Mouse (Mus musculus) midbrain, embryonic 15.5 days (tissue): ENCODE measurements at regions not wholly inside any gene's neighbourhood (a gene's known extent, or its start where the extent isn't known, plus 50 kb on each side); places are given as distances from the start of the nearest gene placed in this dataset.

Experiments
- ATAC-seq: fragments of 200-750 bp; cut with Nextera tagmentation; replicated peaks from 2 replicates; pipeline ENCODE4 v1.8.0; 2017; ENCODE audit warnings: moderate TSS enrichment
- H3K27ac ChIP-seq: fragments of 300-500 bp; sonication (generic); 2 replicates; pipeline ENCODE4 v1.5.1; 2015; ENCODE audit warnings: mild to moderate bottlenecking, inconsistent platforms
- H3K27me3 ChIP-seq: fragments of 300-500 bp; sonication (generic); replicated peaks from 2 replicates; pipeline ENCODE4 v1.6.1; 2015; ENCODE audit warnings: inconsistent platforms
- H3K36me3 ChIP-seq: fragments of 300-500 bp; sonication (generic); replicated peaks from 2 replicates; pipeline ENCODE4 v1.6.1; 2015; ENCODE audit warnings: inconsistent platforms
- H3K4me1 ChIP-seq: fragments of 300-500 bp; sonication (generic); 2 replicates; pipeline ENCODE4 v1.6.1; 2015; ENCODE audit warnings: inconsistent platforms
- H3K4me2 ChIP-seq: fragments of 300-500 bp; sonication (generic); 2 replicates; pipeline ENCODE4 v1.6.1; 2015; ENCODE audit warnings: inconsistent platforms, mild to moderate bottlenecking, moderate library complexity
- H3K4me3 ChIP-seq: fragments of 300-500 bp; sonication (generic); 2 replicates; pipeline ENCODE4 v1.5.1; 2015; ENCODE audit warnings: mild to moderate bottlenecking, inconsistent platforms
- H3K9ac ChIP-seq: fragments of 300-500 bp; sonication (generic); 2 replicates; pipeline ENCODE4 v1.6.1; 2015; ENCODE audit warnings: mild to moderate bottlenecking, inconsistent platforms
- H3K9me3 ChIP-seq: fragments of 300-500 bp; sonication (generic); 2 replicates; pipeline ENCODE4 v1.6.1; 2016; ENCODE audit warnings: inconsistent platforms
- WGBS: fragments of 180-500 bp; shearing (Covaris S2); methylation state at CpG from one replicate; pipeline ENCODE4 v1.1.7; 2015; ENCODE audit warnings: mixed read lengths; 5-methylcytosine and 5-hydroxymethylcytosine counted together

- no peak for ATAC-seq
- no peaks in the 10 kb centered on the region for H3K27me3 ChIP-seq
- WGBS, result 85% methylated on average over 7 of the region's 7 CpGs
- H3K27ac ChIP-seq, result no peak overlapping the region
- H3K9me3 ChIP-seq, result no peaks in the 10 kb centered on the region
- H3K36me3 ChIP-seq, result no peaks in the 10 kb centered on the region
- H3K4me3 ChIP-seq, result no peak overlapping the region
- no peak overlapping the region for H3K9ac ChIP-seq
- no peak overlapping the region for H3K4me2 ChIP-seq
- H3K4me1 ChIP-seq, result no peaks in the 10 kb centered on the region
These were observed 171.5 kb upstream of the Usp24 start for GRCm38 (mm10) chr4:106144351-106145116.

GRCm38 (mm10) chr4:106146919-106147460 lies 169.0 kb upstream of the Usp24 start:
- no peaks in the 10 kb centered on the region for H3K27me3 ChIP-seq
- no peaks in the 10 kb centered on the region for H3K36me3 ChIP-seq
- H3K4me2 ChIP-seq, result no peak overlapping the region
- H3K4me1 ChIP-seq, result no peaks in the 10 kb centered on the region
- ATAC-seq, result no peak
- no peak overlapping the region for H3K9ac ChIP-seq
- no peak overlapping the region for H3K27ac ChIP-seq
- no peak overlapping the region for H3K4me3 ChIP-seq
- no peaks in the 10 kb centered on the region for H3K9me3 ChIP-seq
- 59% methylated on average over 3 of the region's 3 CpGs for WGBS

DNA sequence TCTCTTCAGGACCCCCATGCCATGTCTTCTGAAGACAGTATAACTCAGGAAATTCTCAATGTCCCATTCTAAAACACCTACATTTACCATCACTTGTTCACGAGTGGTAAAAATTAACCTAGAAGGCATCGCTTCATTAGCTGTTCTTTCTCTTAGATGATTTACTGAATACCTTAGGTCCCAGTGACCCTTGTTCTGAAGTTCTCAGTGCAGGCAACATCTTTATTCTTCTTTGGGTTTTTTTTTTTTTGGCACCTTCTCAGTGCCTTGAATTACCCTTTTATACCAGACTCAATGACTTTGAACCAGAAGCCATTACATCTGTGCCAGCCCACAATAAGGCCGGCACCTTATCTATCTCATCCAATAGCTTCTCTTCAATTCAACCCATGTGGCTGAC lies 167.1 kb upstream of the Usp24 start:
- H3K36me3 ChIP-seq, result no peaks in the 10 kb centered on the region
- 90% methylated on average over 3 of the region's 3 CpGs for WGBS

DNA sequence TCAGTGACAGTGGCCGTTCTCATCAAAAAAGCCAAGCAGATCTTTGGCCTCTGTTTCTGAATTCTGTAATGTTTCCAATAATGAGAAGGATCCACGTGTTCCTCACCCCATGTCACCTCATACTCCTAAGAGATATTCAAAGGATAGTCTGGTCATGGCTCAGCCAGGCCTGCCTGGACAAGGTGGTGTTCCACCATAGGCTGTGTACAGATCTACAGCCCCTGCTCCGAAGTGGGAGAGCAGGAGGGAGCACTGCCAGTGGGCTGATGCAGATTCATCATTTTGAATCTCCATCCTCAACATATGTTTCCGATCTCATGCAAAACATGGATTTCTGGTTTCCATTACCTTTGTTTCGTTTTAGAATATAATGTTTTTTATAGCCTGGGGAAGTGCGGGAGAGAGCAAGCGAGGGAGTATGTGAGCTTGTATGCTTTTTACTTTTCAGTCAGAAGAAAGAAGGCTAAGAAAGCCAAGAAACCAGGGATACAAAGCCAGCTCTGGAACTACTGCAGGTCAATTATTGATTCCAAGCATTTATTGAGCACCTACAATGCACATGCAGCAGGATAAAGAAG lies 166.5 kb upstream of the Usp24 start:
- Histone ChIP-seq H3K27ac (no peak overlapping the region), H3K9ac (no peak overlapping the region), H3K27me3 (no peaks in the 10 kb centered on the region), H3K4me2 (no peak overlapping the region), H3K36me3 (no peaks in the 10 kb centered on the region), H3K9me3 (no peaks in the 10 kb centered on the region), H3K4me1 (no peaks in the 10 kb centered on the region), H3K4me3 (no peak overlapping the region)
- ATAC-seq, result no peak
- 87% methylated on average over 7 of the region's 7 CpGs for WGBS

More for the DNA sequence above, 167.1 kb upstream of the Usp24 start:
- no peak overlapping the region for H3K4me2 ChIP-seq
- H3K9me3 ChIP-seq, result no peaks in the 10 kb centered on the region
- H3K27me3 ChIP-seq, result no peaks in the 10 kb centered on the region
- H3K4me1 ChIP-seq, result no peaks in the 10 kb centered on the region
- no peak overlapping the region for H3K9ac ChIP-seq
- ATAC-seq, result no peak
- no peak overlapping the region for H3K4me3 ChIP-seq
- H3K27ac ChIP-seq, result no peak overlapping the region

- Histone ChIP-seq H3K9ac (no peak overlapping the region), H3K4me2 (no peak overlapping the region), H3K4me3 (no peak overlapping the region), H3K4me1 (no peaks in the 10 kb centered on the region), H3K9me3 (no peaks in the 10 kb centered on the region), H3K27ac (no peak overlapping the region), H3K36me3 (no peaks in the 10 kb centered on the region), H3K27me3 (no peaks in the 10 kb centered on the region)
- no peak for ATAC-seq
- WGBS, result 67% methylated on average over 14 of the region's 14 CpGs
These were observed 165.2 kb upstream of the Usp24 start for GRCm38 (mm10) chr4:106150775-106151174.

DNA sequence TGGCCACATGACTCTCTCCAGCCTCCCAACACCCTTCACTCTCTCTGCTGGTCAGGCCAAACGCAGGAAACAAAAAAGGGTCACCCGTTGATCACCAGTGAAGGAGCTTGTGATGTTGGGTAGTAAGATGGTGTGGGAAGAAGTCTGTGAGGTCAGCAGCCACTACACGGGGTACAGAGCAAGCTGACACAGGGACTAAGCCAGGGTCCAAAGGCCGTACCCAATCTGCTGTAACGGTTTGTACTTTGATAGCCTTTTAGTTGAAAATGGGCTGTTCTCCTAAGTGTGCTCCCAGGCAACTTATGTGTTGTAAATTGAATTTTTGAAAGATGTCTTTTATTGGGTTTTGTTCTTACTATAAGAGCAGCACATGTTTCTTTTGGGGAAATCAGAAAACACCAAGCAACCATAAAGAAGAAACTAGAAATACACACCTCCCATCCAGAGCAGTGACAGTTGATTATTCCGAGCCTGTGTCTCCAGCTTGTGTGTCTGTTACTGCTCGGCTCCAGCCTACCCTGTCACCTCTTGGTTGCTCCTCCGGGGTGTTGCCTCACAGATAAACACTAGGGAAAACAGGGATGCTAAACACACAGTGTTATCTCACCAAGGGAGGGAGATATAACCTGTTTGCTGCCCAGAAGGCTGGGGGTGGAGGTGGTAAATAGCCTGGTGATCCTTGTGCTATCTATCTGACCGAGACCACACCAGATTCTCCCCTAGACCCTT lies 158.4 kb upstream of the Usp24 start:
- WGBS, result 88% methylated on average over 9 of the region's 9 CpGs
- no peak overlapping the region for H3K4me2 ChIP-seq
- no peak overlapping the region for H3K4me3 ChIP-seq
- H3K36me3 ChIP-seq, result no peaks in the 10 kb centered on the region
- no peak overlapping the region for H3K27ac ChIP-seq
- H3K9ac ChIP-seq, result no peak overlapping the region
- no peaks in the 10 kb centered on the region for H3K4me1 ChIP-seq
- no peaks in the 10 kb centered on the region for H3K9me3 ChIP-seq
- H3K27me3 ChIP-seq, result no peaks in the 10 kb centered on the region
- no peak for ATAC-seq

GRCm38 (mm10) chr4:106161592-106161991 lies 154.4 kb upstream of the Usp24 start:
- no peaks in the 10 kb centered on the region for H3K9me3 ChIP-seq

GRCm38 (mm10) chr4:106162551-106162950 lies 153.5 kb upstream of the Usp24 start:
- Histone ChIP-seq H3K9ac (no peak overlapping the region), H3K4me1 (no peaks in the 10 kb centered on the region), H3K27ac (no peak overlapping the region), H3K9me3 (no peaks in the 10 kb centered on the region), H3K36me3 (no peaks in the 10 kb centered on the region), H3K27me3 (no peaks in the 10 kb centered on the region), H3K4me2 (no peak overlapping the region), H3K4me3 (no peak overlapping the region)
- no peak for ATAC-seq
- WGBS, result 94% methylated on average over 1 of the region's 1 CpGs

More at GRCm38 (mm10) chr4:106161592-106161991, 154.4 kb upstream of the Usp24 start:
- no peak overlapping the region for H3K9ac ChIP-seq
- H3K27me3 ChIP-seq, result no peaks in the 10 kb centered on the region
- H3K4me3 ChIP-seq, result no peak overlapping the region
- WGBS, result 58% methylated on average over 2 of the region's 2 CpGs
- no peak overlapping the region for H3K27ac ChIP-seq
- ATAC-seq, result no peak
- H3K4me2 ChIP-seq, result no peak overlapping the region
- H3K36me3 ChIP-seq, result no peaks in the 10 kb centered on the region
- H3K4me1 ChIP-seq, result no peaks in the 10 kb centered on the region

GRCm38 (mm10) chr4:106163220-106163619 lies 152.8 kb upstream of the Usp24 start:
- Histone ChIP-seq H3K4me2 (no peak overlapping the region), H3K4me3 (no peak overlapping the region), H3K9me3 (no peaks in the 10 kb centered on the region), H3K9ac (no peak overlapping the region), H3K4me1 (no peaks in the 10 kb centered on the region), H3K27me3 (no peaks in the 10 kb centered on the region), H3K27ac (no peak overlapping the region), H3K36me3 (no peaks in the 10 kb centered on the region)
- no peak for ATAC-seq

- 78% methylated on average over 4 of the region's 4 CpGs for WGBS
- Histone ChIP-seq H3K27ac (no peak overlapping the region), H3K4me3 (no peak overlapping the region)
These were observed 148.3 kb upstream of the Usp24 start for GRCm38 (mm10) chr4:106167716-106168115.

DNA sequence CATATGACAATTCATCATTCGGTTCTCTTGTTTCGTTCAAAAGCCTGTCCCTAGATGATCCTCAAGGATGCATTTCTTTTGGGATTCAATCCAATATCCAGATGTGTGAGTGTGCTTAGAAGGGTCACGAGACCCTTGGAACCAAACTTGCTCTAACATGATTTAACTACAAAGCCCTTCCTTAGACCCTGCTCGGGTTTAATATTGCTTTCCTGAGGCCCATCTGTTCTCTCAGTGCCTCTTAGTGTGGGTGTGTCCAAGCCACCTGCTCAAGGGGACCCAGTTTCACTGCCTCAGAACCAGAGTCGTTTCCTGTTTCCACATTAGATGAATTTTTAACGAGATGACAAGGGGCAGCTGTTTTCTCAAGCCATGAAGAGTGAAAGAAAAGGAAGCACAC lies 147.3 kb upstream of the Usp24 start:
- Histone ChIP-seq H3K27me3 (no peaks in the 10 kb centered on the region), H3K4me2 (no peak overlapping the region), H3K9ac (no peak overlapping the region), H3K9me3 (no peaks in the 10 kb centered on the region), H3K36me3 (no peaks in the 10 kb centered on the region), H3K4me1 (no peaks in the 10 kb centered on the region), H3K4me3 (no peak overlapping the region), H3K27ac (no peak overlapping the region)
- no peak for ATAC-seq
- 87% methylated on average over 6 of the region's 6 CpGs for WGBS

More at GRCm38 (mm10) chr4:106167716-106168115, 148.3 kb upstream of the Usp24 start:
- no peak overlapping the region for H3K4me2 ChIP-seq
- ATAC-seq, result no peak
- H3K9me3 ChIP-seq, result no peaks in the 10 kb centered on the region
- no peak overlapping the region for H3K9ac ChIP-seq
- no peaks in the 10 kb centered on the region for H3K36me3 ChIP-seq
- no peaks in the 10 kb centered on the region for H3K4me1 ChIP-seq
- H3K27me3 ChIP-seq, result no peaks in the 10 kb centered on the region

DNA sequence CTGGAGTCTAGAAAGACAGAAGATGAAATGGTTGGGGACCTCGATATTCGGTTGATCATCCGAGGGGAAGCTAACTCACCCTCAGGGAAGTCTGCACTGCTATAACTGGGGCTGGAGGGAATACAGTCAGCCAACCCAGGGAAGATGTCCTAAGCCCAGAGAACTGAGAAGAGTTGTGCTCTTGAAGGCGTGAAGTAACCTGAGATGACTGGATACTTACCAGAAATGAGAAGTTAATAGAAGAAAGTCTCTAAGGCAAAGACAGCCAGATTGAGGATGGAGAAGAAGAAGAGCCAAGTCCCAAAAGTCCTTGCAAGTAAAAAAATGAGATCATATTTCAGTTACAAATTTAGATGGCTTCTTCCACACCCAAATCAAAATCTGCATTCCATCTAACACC lies 146.5 kb upstream of the Usp24 start:
- ATAC-seq, result no peak
- Histone ChIP-seq H3K36me3 (no peaks in the 10 kb centered on the region), H3K27ac (no peak overlapping the region), H3K4me3 (no peak overlapping the region), H3K4me1 (no peaks in the 10 kb centered on the region), H3K9me3 (no peaks in the 10 kb centered on the region), H3K9ac (no peak overlapping the region), H3K4me2 (no peak overlapping the region), H3K27me3 (no peaks in the 10 kb centered on the region)
- WGBS, result 95% methylated on average over 4 of the region's 4 CpGs
